Mouse (Mus musculus) thymus, adult 2 months (tissue): ENCODE results near the gene Hipk4. TPM values are rescaled to one million over a fixed set of nuclear protein-coding genes. Genes with fewer than 3 reads are reported as not detected.

Source experiments
- DNase-seq: peaks from one replicate; pipeline ENCODE4 v3.0.0; 2021
- H3K27ac ChIP-seq: fragments of 200-500 bp; 2 replicates; pipeline ENCODE4 v1.5.1; 2012; ENCODE audit warnings: low read length, control low read depth; ENCODE audit not compliant: control insufficient read depth, insufficient read depth
- H3K27me3 ChIP-seq: fragments of 200-500 bp; 2 replicates; pipeline ENCODE4 v1.6.1; 2012; ENCODE audit warnings: mild to moderate bottlenecking, low read length, moderate library complexity, mixed read lengths; ENCODE audit not compliant: control insufficient read depth, insufficient read depth
- H3K36me3 ChIP-seq: fragments of 200-500 bp; 2 replicates; pipeline ENCODE4 v1.6.1; 2012; ENCODE audit warnings: mild to moderate bottlenecking, low read length, moderate library complexity; ENCODE audit not compliant: control insufficient read depth, insufficient read depth
- H3K4me1 ChIP-seq: fragments of 200-500 bp; replicated peaks from 2 replicates; pipeline ENCODE4 v1.6.1; 2012; ENCODE audit warnings: low read length; ENCODE audit not compliant: control insufficient read depth, insufficient read depth
- H3K4me3 ChIP-seq: fragments of 200-500 bp; 2 replicates; pipeline ENCODE4 v1.5.1; 2012; ENCODE audit warnings: mild to moderate bottlenecking, low read length, control low read depth, moderate library complexity; ENCODE audit not compliant: control insufficient read depth, insufficient read depth
- CTCF ChIP-seq: fragments of 200-500 bp; IDR thresholded peaks from 2 replicates; pipeline ENCODE4 v1.5.1; 2012; ENCODE audit warnings: mild to moderate bottlenecking, control low read depth, low read length, moderate library complexity, borderline replicate concordance; ENCODE audit not compliant: control insufficient read depth, poor library complexity, insufficient read depth; ENCODE audit errors: extremely low read depth
- POLR2A ChIP-seq: fragments of 200-500 bp; IDR thresholded peaks from 2 replicates; pipeline ENCODE4 v1.6.1; 2012; ENCODE audit warnings: mild to moderate bottlenecking, low read length, control low read depth, moderate library complexity; ENCODE audit not compliant: control insufficient read depth, poor library complexity, insufficient read depth; ENCODE audit errors: extremely low read depth
- WGBS: fragments of 180-500 bp; shearing (Covaris S2); methylation state at CpG from one replicate; pipeline ENCODE4 v1.1.7; 2018; 5-methylcytosine and 5-hydroxymethylcytosine counted together
- polyA plus RNA-seq: library from polyadenylated mRNA; depleted of rRNA; stranded (reverse); fragments of >200 nt; gene quantifications from 2 replicates; pipeline ENCODE4 v1.2.3, GENCODE M21; 2012

Gene Hipk4
- polyA plus RNA-seq, 1 experiment: 1.3 TPM

DNA sequence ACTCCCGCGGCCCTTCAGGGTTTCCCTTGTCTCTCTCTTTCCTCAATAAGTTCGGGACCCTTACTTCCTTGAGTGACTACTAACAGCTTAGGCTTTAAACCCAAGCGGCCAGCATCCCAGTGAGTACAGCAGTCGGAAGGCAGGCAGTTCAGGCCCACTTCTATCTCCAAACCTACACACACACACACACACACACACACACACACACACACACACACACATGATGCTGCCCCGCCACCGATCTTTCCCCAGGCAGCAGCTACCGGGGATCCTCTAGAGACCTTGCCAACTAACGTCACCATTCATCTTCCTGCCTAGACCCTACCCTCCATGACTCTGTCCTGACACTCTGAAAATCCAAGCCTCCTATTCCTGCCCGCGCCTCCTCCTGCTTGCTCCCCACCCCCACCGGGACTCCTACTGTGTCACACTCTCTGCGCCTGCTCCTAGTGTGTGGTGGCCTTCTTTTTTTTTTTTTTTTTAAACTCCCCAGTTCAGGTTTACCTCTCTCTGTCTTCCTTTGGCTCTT lies 35.3 kb upstream of the Hipk4 start:
- TF ChIP-seq POLR2A: no peak
- no peak for TF ChIP-seq CTCF
- Histone ChIP-seq H3K27ac (peak overlapping the region; percentile 46), H3K27me3 (no peaks in the 10 kb centered on the region), H3K4me3 (peak overlapping the region; percentile 63), H3K36me3 (no peaks in the 10 kb centered on the region), H3K4me1 (peaks cover 20% of the 10 kb centered on the region)
- DNase-seq: peak; percentile 50
- WGBS: 9% methylated on average over 13 of the region's 13 CpGs

DNA sequence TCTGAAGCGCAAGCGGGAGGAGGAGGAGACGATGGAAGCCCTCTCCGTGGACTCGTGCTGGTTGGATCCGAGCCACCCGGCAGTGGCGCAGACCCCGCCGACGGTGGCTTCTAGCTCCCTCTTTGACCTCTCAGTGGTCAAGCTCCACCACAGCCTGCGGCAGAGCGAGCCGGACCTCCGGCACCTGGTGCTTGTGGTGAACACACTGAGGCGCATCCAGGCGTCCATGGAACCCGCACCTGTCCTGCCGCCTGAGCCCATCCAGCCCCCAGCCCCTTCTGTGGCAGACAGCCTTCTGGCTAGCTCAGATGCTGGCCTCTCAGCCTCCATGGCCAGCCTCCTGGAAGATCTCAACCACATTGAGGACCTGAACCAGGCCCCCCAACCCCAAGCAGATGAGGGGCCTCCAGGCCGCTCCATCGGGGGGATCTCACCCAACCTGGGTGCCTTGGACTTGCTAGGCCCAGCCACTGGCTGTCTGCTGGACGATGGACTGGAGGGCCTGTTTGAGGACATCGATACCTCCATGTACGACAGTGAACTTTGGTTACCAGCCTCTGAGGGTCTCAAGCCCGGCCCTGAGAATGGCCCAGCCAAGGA lies 33.7 kb upstream of the Hipk4 start:
- DNase-seq: no peak

DNA sequence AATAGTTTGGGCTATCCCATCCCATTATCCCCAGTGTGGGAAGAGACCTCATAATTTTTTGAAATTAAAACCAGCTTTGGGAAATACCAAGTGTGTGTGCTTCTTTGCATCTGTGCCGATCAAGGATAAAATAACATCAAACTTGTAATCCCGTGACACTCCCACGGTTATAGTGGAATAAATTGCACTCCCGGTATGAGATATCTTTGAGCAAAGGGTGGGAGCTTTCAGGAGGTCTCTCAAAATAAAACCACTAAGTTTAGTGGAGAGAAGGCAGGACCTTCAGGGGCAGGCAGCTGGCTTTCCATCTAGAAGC lies 32.9 kb upstream of the Hipk4 start:
- TF ChIP-seq CTCF: no peak
- TF ChIP-seq POLR2A: no peak
- peaks cover 20% of the 10 kb centered on the region for H3K4me1 ChIP-seq
- WGBS: 41% methylated on average over 4 of the region's 4 CpGs
- H3K27me3 ChIP-seq: no peaks in the 10 kb centered on the region
- no peak for DNase-seq
- peak overlapping the region; percentile 34 for H3K4me3 ChIP-seq
- H3K36me3 ChIP-seq: no peaks in the 10 kb centered on the region
- H3K27ac ChIP-seq: peak overlapping the region; percentile 38; the same call in 1 of the 2 replicates

More for the DNA sequence above, 33.7 kb upstream of the Hipk4 start:
- Histone ChIP-seq H3K36me3 (no peaks in the 10 kb centered on the region), H3K4me1 (peaks cover 20% of the 10 kb centered on the region), H3K27me3 (no peaks in the 10 kb centered on the region), H3K27ac (no peak overlapping the region), H3K4me3 (no peak overlapping the region)
- TF ChIP-seq CTCF (no peak), POLR2A (no peak)
- 95% methylated on average over 25 of the region's 25 CpGs for WGBS

DNA sequence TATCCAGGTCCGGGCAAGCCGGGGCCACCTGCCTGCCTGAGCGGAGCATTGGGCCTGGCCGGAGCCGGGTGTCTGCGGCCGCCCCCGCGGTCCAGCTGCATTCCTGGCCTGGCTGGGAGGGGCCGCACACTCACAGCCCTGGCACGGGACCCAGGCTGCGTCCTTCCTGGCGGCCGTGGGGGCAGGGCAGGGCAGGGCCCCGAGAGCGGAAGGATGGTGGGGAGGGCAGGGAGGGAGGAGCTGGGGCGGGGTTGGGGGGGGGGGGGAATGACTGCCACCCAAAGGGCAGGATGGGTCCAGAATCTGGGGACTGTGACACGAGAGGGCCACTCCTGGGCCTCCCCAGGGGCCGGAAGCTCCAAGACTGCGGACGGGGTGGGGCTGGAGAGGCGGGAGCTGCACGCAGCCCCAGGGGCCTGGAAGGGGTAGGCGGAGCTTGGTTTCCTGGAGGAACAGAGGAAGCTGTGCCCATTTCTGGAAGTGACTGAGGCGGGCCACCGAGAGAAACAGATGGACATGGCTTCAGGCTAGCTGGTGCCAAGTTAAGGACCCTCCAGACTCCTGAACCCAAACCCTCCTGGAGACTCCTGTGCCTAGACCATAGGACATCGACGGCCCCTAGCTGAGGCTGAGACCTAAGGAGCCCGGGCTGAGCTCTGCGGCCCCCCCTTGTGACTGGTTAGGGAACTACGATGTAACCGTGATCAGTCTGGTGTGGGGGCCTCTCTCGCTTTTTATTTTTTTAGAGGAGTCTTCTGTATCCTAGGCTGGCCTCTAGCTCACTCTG lies 32.3 kb upstream of the Hipk4 start:
- TF ChIP-seq POLR2A: no peak
- peak; percentile 86; the same call in 1 of the 2 replicates for TF ChIP-seq CTCF
- H3K27me3 ChIP-seq: no peaks in the 10 kb centered on the region
- peak overlapping the region; percentile 51 for H3K27ac ChIP-seq
- no peaks in the 10 kb centered on the region for H3K36me3 ChIP-seq
- under 1% methylated on average over 32 of the region's 33 CpGs for WGBS
- peak; percentile 90 for DNase-seq
- peak overlapping the region; percentile 57 for H3K4me3 ChIP-seq
- H3K4me1 ChIP-seq: peaks cover 20% of the 10 kb centered on the region

DNA sequence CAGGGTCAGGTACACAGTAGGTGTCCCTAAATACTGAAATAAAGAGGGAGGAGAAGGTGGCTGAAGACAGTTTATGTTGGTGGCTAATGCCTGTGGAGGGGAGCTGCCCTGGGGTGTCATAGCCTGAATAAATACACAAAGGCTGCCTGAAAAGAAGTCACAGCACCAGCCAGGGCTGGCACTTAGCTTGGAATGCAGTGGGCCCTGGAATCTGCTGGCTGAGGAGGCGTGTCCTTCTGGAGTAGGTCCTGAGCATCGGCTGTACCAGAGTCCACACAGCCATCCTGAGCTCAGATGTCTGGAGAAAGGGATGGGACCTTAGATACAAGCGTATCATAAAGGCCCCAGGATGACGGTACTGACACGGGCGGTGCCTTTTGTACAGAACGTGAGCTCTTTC lies 31.2 kb upstream of the Hipk4 start:
- TF ChIP-seq CTCF: no peak
- no peak for TF ChIP-seq POLR2A
- Histone ChIP-seq H3K4me3 (no peak overlapping the region), H3K27me3 (no peaks in the 10 kb centered on the region), H3K36me3 (no peaks in the 10 kb centered on the region), H3K4me1 (peaks cover 20% of the 10 kb centered on the region), H3K27ac (no peak overlapping the region)
- 94% methylated on average over 7 of the region's 7 CpGs for WGBS
- no peak for DNase-seq

DNA sequence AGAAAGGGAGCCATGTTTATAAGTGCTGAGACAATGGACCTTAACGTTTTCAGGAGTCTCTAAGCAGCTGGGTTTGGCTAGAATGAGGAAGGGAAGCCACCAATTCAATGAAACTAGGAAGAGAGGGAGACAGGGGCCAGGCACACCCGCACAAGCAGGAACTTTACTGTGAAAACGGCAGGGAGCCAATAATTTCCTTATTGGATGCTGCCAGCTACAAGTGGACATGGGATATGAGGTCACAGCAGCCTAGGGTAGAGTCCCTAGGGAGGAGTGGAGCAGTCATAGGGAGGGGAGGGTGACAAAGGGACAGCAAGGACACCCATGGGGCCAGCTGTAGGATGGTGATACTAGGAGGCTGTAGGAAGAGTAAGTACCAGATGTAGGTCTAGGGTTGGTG lies 30.0 kb upstream of the Hipk4 start:
- WGBS: 54% methylated on average over 3 of the region's 3 CpGs
- H3K27ac ChIP-seq: no peak overlapping the region
- no peaks in the 10 kb centered on the region for H3K27me3 ChIP-seq
- H3K4me3 ChIP-seq: no peak overlapping the region
- peaks cover 13% of the 10 kb centered on the region for H3K4me1 ChIP-seq
- no peak for TF ChIP-seq POLR2A
- TF ChIP-seq CTCF: no peak
- no peak for DNase-seq
- no peaks in the 10 kb centered on the region for H3K36me3 ChIP-seq
